Mouse (Mus musculus) liver, postnatal 0 days (tissue): ENCODE results near the gene Pde10a.

Source experiments
- CTCF ChIP-seq: sonication (generic); IDR thresholded peaks from 2 replicates; pipeline ENCODE4 v1.5.1; 2016; ENCODE audit warnings: antibody characterized with exemption, low read depth
- EP300 ChIP-seq: IDR thresholded peaks from 2 replicates; pipeline ENCODE4 v1.6.1; 2016; ENCODE audit warnings: antibody characterized with exemption, low read depth, mild to moderate bottlenecking

DNA sequence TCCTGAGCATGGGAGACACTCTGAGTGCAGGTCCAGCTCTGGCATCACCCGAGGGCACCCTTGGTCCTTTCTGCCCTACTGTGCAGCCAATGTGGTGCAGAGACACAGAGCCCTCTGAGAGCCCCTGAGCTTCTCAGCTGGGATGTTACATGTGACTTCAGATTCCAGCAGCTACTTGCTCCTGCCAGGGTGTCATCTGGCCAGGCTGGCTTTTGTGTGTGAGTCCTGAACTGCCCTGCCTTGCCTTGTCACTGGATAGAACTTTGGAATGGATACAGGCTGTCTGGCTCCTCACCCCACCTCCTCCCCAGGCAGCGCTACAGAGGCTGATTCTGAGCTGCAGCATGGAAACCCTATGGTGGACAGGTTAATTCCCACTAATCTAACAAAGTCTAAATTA is 149.5 kb downstream of the Pde10a start:
- TF ChIP-seq EP300 (no peak), CTCF (no peak)
